Mouse (Mus musculus) kidney, adult 9 months (tissue): ENCODE results near the gene Slc17a7.

Experiments used
- DNase-seq: peaks from one replicate; pipeline ENCODE4 v3.0.0; 2022

Slc17a7 gene

GRCm38 (mm10) chr7:45179469-45179868, 15.7 kb downstream of the Slc17a7 start, which contains the start of gene Gfy:
TSS of gene Gfy (minus strand) at chr7:45179569.
- no peak for DNase-seq

- DNase-seq, result no peak
These were observed 17.2 kb downstream of the Slc17a7 start, which contains the start of gene Pth2 for GRCm38 (mm10) chr7:45180896-45181477. TSS of gene Pth2 (plus strand) at chr7:45180995.

- no peak for DNase-seq
These were observed 17.8 kb downstream of the Slc17a7 start for GRCm38 (mm10) chr7:45181540-45181939.

GRCm38 (mm10) chr7:45182199-45182601, 18.5 kb downstream of the Slc17a7 start:
- DNase-seq, result peak; percentile 91

GRCm38 (mm10) chr7:45182606-45183005, 18.9 kb downstream of the Slc17a7 start:
- peak; percentile 34 for DNase-seq

- DNase-seq, result no peak
These were observed 19.9 kb downstream of the Slc17a7 start for GRCm38 (mm10) chr7:45183672-45184071.

- DNase-seq, result no peak
These were observed 22.2 kb downstream of the Slc17a7 start for GRCm38 (mm10) chr7:45185921-45186320.

GRCm38 (mm10) chr7:45189600-45189999, 25.9 kb downstream of the Slc17a7 start:
- no peak for DNase-seq

GRCm38 (mm10) chr7:45190186-45190585, 26.4 kb downstream of the Slc17a7 start:
- DNase-seq, result no peak

- no peak for DNase-seq
These were observed 27.4 kb downstream of the Slc17a7 start for GRCm38 (mm10) chr7:45191161-45191560.

- DNase-seq, result no peak
These were observed 28.1 kb downstream of the Slc17a7 start for GRCm38 (mm10) chr7:45191803-45192363.

- DNase-seq, result no peak
These were observed 29.0 kb downstream of the Slc17a7 start for GRCm38 (mm10) chr7:45192585-45193310.

- DNase-seq, result no peak
These were observed 29.7 kb downstream of the Slc17a7 start for GRCm38 (mm10) chr7:45193406-45193805.

GRCm38 (mm10) chr7:45193871-45194785, 30.4 kb downstream of the Slc17a7 start:
- DNase-seq, result no peak

GRCm38 (mm10) chr7:45195341-45196175, 31.8 kb downstream of the Slc17a7 start:
- DNase-seq, result no peak

GRCm38 (mm10) chr7:45196176-45196535, 32.4 kb downstream of the Slc17a7 start:
- DNase-seq, result no peak

- DNase-seq, result no peak
These were observed 33.2 kb downstream of the Slc17a7 start for GRCm38 (mm10) chr7:45196994-45197393.

- peak; percentile 82 for DNase-seq
These were observed 34.7 kb downstream of the Slc17a7 start for GRCm38 (mm10) chr7:45198435-45198834.

GRCm38 (mm10) chr7:45198961-45199360, 35.2 kb downstream of the Slc17a7 start:
- DNase-seq, result no peak

- no peak for DNase-seq
These were observed 38.9 kb downstream of the Slc17a7 start for GRCm38 (mm10) chr7:45202654-45203053.

GRCm38 (mm10) chr7:45204380-45205143, 40.8 kb downstream of the Slc17a7 start, which contains the start of gene Ccdc155:
TSS of gene Ccdc155 (minus strand) at chr7:45204892.
- DNase-seq, result peak; percentile 86
